Mouse (Mus musculus) erythroblast, embryonic 14.5 days (primary cell): ENCODE results near the gene Pphln1. TPM values are rescaled to one million over a fixed set of nuclear protein-coding genes. Genes with fewer than 3 reads are reported as not detected.
"Not testable (repeated sequence)": the region's sequence is repeated elsewhere in the genome, so short reads cannot be mapped to it uniquely, and the experiment has no call there.

Experiments
- H3K27me3 ChIP-seq: 2 replicates; pipeline ENCODE4 v1.6.1; 2012; ENCODE audit warnings: inconsistent platforms; ENCODE audit not compliant: control insufficient read depth
- H3K36me3 ChIP-seq: 2 replicates; pipeline ENCODE4 v1.6.1; 2012; ENCODE audit warnings: mild to moderate bottlenecking, inconsistent platforms; ENCODE audit not compliant: control insufficient read depth
- H3K4me1 ChIP-seq: 2 replicates; pipeline ENCODE4 v1.6.1; 2012; ENCODE audit warnings: inconsistent platforms; ENCODE audit not compliant: control insufficient read depth
- H3K4me3 ChIP-seq: replicated peaks from 2 replicates; pipeline ENCODE3; 2012; ENCODE audit warnings: moderate library complexity, mild to moderate bottlenecking, inconsistent platforms
- H3K9me3 ChIP-seq: 2 replicates; pipeline ENCODE4 v1.6.1; 2012; ENCODE audit warnings: low read length, inconsistent platforms, mixed read lengths; ENCODE audit not compliant: control insufficient read depth
- GATA1 ChIP-seq: IDR thresholded peaks from 2 replicates; pipeline ENCODE4 v1.6.1; 2012; ENCODE audit warnings: low read length, inconsistent platforms, mixed read lengths
- TAL1 ChIP-seq: IDR thresholded peaks from 3 replicates; pipeline ENCODE4 v1.6.1; 2012; ENCODE audit warnings: low read length, inconsistent platforms, mixed read lengths
- polyA plus RNA-seq: library from polyadenylated mRNA; stranded (reverse); fragments of >175 nt; gene quantifications from 2 replicates; pipeline ENCODE4 v1.2.3, GENCODE M21; 2012

Pphln1 gene
- 0.20 and 0.42 TPM in 2 replicates for polyA plus RNA-seq

DNA sequence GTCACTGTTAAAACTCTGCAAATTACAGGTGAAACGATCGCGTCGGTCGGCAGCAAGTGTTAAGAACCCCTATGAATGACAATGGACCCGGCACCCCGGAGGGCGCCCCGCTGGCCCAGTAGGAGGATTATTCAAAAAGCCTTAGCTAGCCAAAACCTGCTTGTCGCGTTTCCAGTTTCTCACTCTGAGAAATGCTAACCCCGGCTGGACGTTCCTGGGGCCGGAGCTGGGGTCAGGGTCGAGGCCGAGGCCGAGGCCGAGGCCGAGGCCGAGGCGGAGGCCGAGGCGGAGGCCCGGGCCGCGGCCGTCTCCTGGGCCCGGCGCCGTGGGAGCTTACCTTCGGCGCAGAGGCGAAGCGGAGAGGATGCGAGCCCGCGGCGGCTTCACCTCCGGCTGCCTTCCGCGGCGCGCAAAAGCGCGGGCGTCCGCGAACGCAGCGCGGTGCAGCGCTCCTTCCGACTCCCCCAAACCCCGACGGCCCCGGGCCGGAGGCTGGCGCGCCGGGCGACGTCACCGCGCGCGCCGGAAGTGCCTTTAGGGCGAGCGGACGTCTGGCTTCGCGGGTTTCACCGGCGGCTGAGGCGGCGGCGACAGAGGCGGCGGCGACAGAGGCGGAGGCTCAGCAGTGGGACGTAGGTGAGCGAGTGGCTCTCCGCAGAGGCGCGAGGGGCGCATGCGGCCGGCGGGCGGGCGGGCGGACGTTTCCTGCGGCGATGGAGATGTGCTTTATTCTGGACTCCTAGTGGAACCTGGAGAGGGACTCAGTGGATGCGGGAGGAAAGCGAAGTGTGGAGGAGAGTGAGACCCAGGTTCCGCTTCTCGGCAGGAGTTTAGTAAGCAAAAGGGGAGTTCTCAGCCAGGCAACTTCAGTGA lies at the start of gene Pphln1, which contains the start of gene Zcrb1:
TSS of gene Pphln1 (plus strand) at position 525 of the 873 bp plus-strand sequence.
TSS of gene Zcrb1 (minus strand) at position 509 of the 873 bp plus-strand sequence.
- Histone ChIP-seq H3K4me1 (peaks cover 55% of the 10 kb centered on the region), H3K27me3 (no peaks in the 10 kb centered on the region), H3K9me3 (no peaks in the 10 kb centered on the region), H3K4me3 (peak within 1 kb of the TSS; percentile 77), H3K36me3 (peaks cover 47% of the 10 kb centered on the region)
- no peak for TF ChIP-seq GATA1
- no peak for TF ChIP-seq TAL1

GRCm38 (mm10) chr15:93358346-93359095 lies 39.6 kb upstream of the Pphln1 start:
- H3K36me3 ChIP-seq = no peaks in the 10 kb centered on the region
- peaks cover 2% of the 10 kb centered on the region; the same call in 1 of the 2 replicates for H3K27me3 ChIP-seq
- H3K9me3 ChIP-seq = peaks cover 2% of the 10 kb centered on the region; the same call in 1 of the 2 replicates
- no peaks in the 10 kb centered on the region for H3K4me1 ChIP-seq
- no peak overlapping the region for H3K4me3 ChIP-seq
- TF ChIP-seq TAL1 = no peak
- no peak for TF ChIP-seq GATA1

DNA sequence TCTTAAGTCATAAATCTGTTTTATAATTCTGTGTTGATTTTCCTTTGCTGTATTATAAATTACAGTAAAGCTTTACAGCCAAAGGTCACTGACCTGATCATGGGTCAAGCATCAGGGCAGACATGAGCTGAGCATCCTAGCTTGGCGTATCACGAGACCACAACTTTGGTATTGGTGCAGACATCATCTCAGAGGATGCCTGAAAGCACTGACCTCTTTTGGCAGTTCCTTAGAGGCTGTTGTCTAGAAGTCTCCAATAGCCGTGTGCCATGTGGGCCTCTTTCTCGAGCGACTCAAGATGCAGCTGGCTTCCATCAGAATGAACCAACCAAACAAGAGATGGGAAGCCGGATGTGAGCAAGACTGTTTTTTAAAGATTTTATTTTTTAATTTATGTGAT lies 32.6 kb upstream of the Pphln1 start:
- Histone ChIP-seq H3K4me3 (no peak overlapping the region), H3K27me3 (peaks cover 19% of the 10 kb centered on the region), H3K4me1 (peaks cover 4% of the 10 kb centered on the region; the same call in 1 of the 2 replicates), H3K9me3 (no peaks in the 10 kb centered on the region), H3K36me3 (no peaks in the 10 kb centered on the region)
- TF ChIP-seq GATA1 (no peak), TAL1 (no peak)

- H3K36me3 ChIP-seq = no peaks in the 10 kb centered on the region; the same call in 1 of the 2 replicates
- H3K9me3 ChIP-seq = no peaks in the 10 kb centered on the region; the same call in 1 of the 2 replicates
- peaks cover 24% of the 10 kb centered on the region for H3K4me1 ChIP-seq
- H3K27me3 ChIP-seq = peaks cover 17% of the 10 kb centered on the region
- H3K4me3 ChIP-seq = no peak overlapping the region
- TF ChIP-seq GATA1 = no peak
- no peak for TF ChIP-seq TAL1
Observed at GRCm38 (mm10) chr15:93368558-93368957, 29.6 kb upstream of the Pphln1 start.

- no peaks in the 10 kb centered on the region; the same call in 1 of the 2 replicates for H3K9me3 ChIP-seq
- TF ChIP-seq TAL1 = no peak
- no peak for TF ChIP-seq GATA1
- peaks cover 15% of the 10 kb centered on the region for H3K27me3 ChIP-seq
- no peak overlapping the region for H3K4me3 ChIP-seq
- peaks cover 44% of the 10 kb centered on the region for H3K4me1 ChIP-seq
- H3K36me3 ChIP-seq = no peaks in the 10 kb centered on the region; the same call in 1 of the 2 replicates
Observed at GRCm38 (mm10) chr15:93371838-93372237, 26.3 kb upstream of the Pphln1 start.

DNA sequence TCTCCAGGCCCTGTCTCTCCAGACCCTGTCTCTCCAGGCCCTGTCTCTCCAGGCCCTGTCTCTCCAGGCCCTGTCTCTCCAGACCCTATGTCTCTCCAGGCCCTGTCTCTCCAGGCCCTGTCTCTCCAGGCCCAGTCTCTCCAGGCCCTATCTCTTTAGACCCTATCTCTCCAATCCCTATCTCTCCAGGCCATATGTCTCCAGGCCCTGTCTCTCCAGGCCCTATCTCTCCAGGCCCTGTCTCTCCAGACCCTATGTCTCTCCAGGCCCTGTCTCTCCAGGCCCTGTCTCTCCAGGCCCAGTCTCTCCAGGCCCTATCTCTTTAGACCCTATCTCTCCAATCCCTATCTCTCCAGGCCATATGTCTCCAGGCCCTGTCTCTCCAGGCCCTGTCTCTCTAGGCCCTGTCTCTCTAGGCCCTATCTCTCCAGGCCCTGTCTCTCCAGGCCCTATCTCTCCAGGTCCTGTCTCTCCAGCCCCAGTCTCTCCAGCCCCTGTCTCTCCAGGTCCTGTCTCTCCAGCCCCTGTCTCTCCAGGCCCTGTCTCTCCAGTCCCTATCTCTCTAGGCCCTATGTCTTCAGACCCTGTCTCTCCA lies 25.5 kb upstream of the Pphln1 start:
- not testable (repeated sequence) for H3K4me3 ChIP-seq, H3K36me3 ChIP-seq, H3K9me3 ChIP-seq
- TF ChIP-seq TAL1 (peak; percentile 64), GATA1 (peak; percentile 56; the same call in 1 of the 2 replicates)
- Histone ChIP-seq H3K4me1 (peaks cover 44% of the 10 kb centered on the region), H3K27me3 (peaks cover 15% of the 10 kb centered on the region)

- TF ChIP-seq GATA1 (no peak), TAL1 (no peak)
Observed at GRCm38 (mm10) chr15:93375696-93376095, 22.5 kb upstream of the Pphln1 start.

DNA sequence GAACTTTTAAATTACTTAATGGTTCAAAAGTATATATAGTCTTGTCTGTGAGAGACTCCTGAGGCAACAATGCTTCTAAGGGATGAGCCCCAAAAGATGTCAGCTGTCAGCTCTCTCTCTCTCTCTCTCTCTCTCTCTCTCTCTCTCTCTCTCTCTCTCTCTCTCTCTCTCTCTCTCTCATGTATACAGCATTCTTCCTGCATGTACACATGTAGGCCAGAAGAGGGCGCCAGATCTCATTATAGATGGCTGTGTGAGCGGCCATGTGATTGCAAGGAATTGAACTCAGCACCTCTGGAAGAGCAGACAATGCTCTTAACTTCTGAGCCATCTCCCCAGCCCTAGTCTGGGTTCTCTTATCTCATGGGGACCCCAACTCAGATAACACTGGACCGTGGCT lies 19.0 kb upstream of the Pphln1 start:
- Histone ChIP-seq H3K4me1 (peaks cover 20% of the 10 kb centered on the region), H3K4me3 (no peak overlapping the region), H3K36me3 (no peaks in the 10 kb centered on the region; the same call in 1 of the 2 replicates), H3K9me3 (no peaks in the 10 kb centered on the region), H3K27me3 (no peaks in the 10 kb centered on the region)
- TF ChIP-seq TAL1 (no peak), GATA1 (no peak)

More at GRCm38 (mm10) chr15:93375696-93376095, 22.5 kb upstream of the Pphln1 start:
- Histone ChIP-seq H3K9me3 (no peaks in the 10 kb centered on the region; the same call in 1 of the 2 replicates), H3K4me3 (no peak overlapping the region), H3K4me1 (peaks cover 44% of the 10 kb centered on the region), H3K27me3 (no peaks in the 10 kb centered on the region), H3K36me3 (no peaks in the 10 kb centered on the region; the same call in 1 of the 2 replicates)
